Mouse (Mus musculus) retina, postnatal 7 days (tissue): Measurements from ENCODE around the gene Ckmt2.

Experiments used
- DNase-seq: peaks from one replicate; pipeline ENCODE4 v3.0.0-alpha.2; 2012; ENCODE audit warnings: low read depth, low spot score

The Ckmt2 gene

GRCm38 (mm10) chr13:91873734-91874329 is 2.9 kb downstream of the Ckmt2 start:
- DNase-seq = no peak

GRCm38 (mm10) chr13:91868577-91868976 is 8.1 kb downstream of the Ckmt2 start:
- DNase-seq = no peak

GRCm38 (mm10) chr13:91858835-91859234 is 17.9 kb downstream of the Ckmt2 start:
- no peak for DNase-seq

GRCm38 (mm10) chr13:91857427-91857826 is 19.3 kb downstream of the Ckmt2 start:
- DNase-seq = no peak

- no peak for DNase-seq
Observed at GRCm38 (mm10) chr13:91854412-91854811, 22.3 kb downstream of the Ckmt2 start.

- DNase-seq = no peak
Observed at GRCm38 (mm10) chr13:91827876-91828275, 48.8 kb downstream of the Ckmt2 start.

- no peak for DNase-seq
Observed at GRCm38 (mm10) chr13:91826066-91826465, 50.6 kb downstream of the Ckmt2 start.

- no peak for DNase-seq
Observed at GRCm38 (mm10) chr13:91824845-91825550, 51.7 kb downstream of the Ckmt2 start.

GRCm38 (mm10) chr13:91823735-91824134 is 53.0 kb downstream of the Ckmt2 start:
- no peak for DNase-seq

GRCm38 (mm10) chr13:91814670-91815069 is 62.0 kb downstream of the Ckmt2 start:
- no peak for DNase-seq

GRCm38 (mm10) chr13:91809476-91809875 is 67.2 kb downstream of the Ckmt2 start:
- DNase-seq = no peak

GRCm38 (mm10) chr13:91807874-91808575 is 68.7 kb downstream of the Ckmt2 start:
- DNase-seq = peak; percentile 16

GRCm38 (mm10) chr13:91807155-91807839 is 69.4 kb downstream of the Ckmt2 start, which contains the start of gene Zcchc9:
Gene Zcchc9 (minus strand): TSS chr13:91807705.
- DNase-seq = peak; percentile 91
